Mouse (Mus musculus) brain, embryonic 14.5 days (tissue): ENCODE measurements around the gene Csdc2.

Experiments
- CTCF ChIP-seq: fragments of 200-500 bp; IDR thresholded peaks from 2 replicates; pipeline ENCODE4 v1.5.1; 2012; ENCODE audit warnings: inconsistent platforms, mild to moderate bottlenecking, moderate library complexity, borderline replicate concordance; ENCODE audit not compliant: insufficient read depth, insufficient read length; ENCODE audit errors: extremely low read depth
- POLR2A ChIP-seq: fragments of 200-500 bp; IDR thresholded peaks from 2 replicates; pipeline ENCODE4 v1.6.1; 2012; ENCODE audit warnings: mild to moderate bottlenecking, inconsistent platforms, borderline replicate concordance; ENCODE audit not compliant: poor library complexity, insufficient read depth, insufficient read length, severe bottlenecking; ENCODE audit errors: extremely low read depth

DNA sequence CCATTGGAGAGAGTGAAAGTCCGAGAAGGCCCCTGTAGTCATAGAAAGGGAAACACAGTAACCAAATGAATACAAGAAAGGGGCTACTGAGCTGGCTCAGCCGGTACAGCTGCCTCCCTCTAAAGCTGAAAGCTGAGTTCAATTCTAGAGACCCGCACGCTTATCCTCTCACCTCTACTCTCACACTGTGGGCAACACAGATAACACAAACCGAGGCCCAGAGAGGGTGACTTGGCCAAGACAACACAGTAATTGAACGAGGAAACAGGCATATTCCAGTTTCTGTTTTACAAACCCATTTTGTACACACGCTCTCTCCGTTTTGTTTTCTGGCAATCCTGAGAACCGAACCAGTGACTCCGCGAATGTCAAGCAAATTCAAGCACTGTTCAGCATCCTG is 11.6 kb upstream of the Csdc2 start:
- TF ChIP-seq CTCF: no peak
- no peak for TF ChIP-seq POLR2A
